In genomic region chr13:54055448-54055861, GRCm38 (mm10) we compare ENCODE assay signal across 8 mouse cellular contexts. TPM values are rescaled to one million over a fixed set of nuclear protein-coding genes. Genes with fewer than 3 reads are reported as not detected.
DNase-seq lines count a peak whose midpoint lies in the region; ATAC-seq lines count a peak whose summit lies in the region.

Drd1 (minus strand) TSS chr13:54055705.

- DNase-seq in 3T3-L1 (ENCODE audit: low read depth, low spot score), result peak; percentile 20
- DNase-seq in adrenal gland, postnatal 36 days, result peak; percentile 67 to 83
- DNase-seq in embryonic facial prominence, embryonic 14.5 days (ENCODE audit: low spot score), result peak; percentile 57
- peak; percentile 43 to 79 for DNase-seq in kidney, postnatal 36 days
- peak; percentile 8 for DNase-seq in liver, embryonic 13.5 days
- peak; percentile 83 for DNase-seq in neural tube, embryonic 10.5 days (ENCODE audit: extremely low spot score, low spot score)

- H3K27me3 ChIP-seq in embryonic facial prominence, embryonic 14.5 days (replicated peaks; ENCODE audit: control insufficient read depth, insufficient read depth, low read length), result peaks cover 34% of the 10 kb centered on the region
- H3K27me3 ChIP-seq in heart, embryonic 13.5 days (replicated peaks), result peaks cover 51% of the 10 kb centered on the region
- H3K27me3 ChIP-seq in liver, embryonic 13.5 days, result peaks cover 43% of the 10 kb centered on the region
- peaks cover 24% of the 10 kb centered on the region for H3K27me3 ChIP-seq in stomach, embryonic 16.5 days (ENCODE audit: control insufficient read depth, insufficient read depth, low read length)

- H3K27ac ChIP-seq in embryonic facial prominence, embryonic 14.5 days (replicated peaks; ENCODE audit: low read depth, low read length), result no peak within 1 kb of the TSS
- H3K27ac ChIP-seq in heart, embryonic 13.5 days (replicated peaks), result no peak within 1 kb of the TSS
- no peak within 1 kb of the TSS for H3K27ac ChIP-seq in liver, embryonic 13.5 days
- H3K27ac ChIP-seq in stomach, embryonic 16.5 days (ENCODE audit: low read length), result no peak within 1 kb of the TSS

- H3K4me3 ChIP-seq in embryonic facial prominence, embryonic 14.5 days (ENCODE audit: low read depth, low read length), result peak within 1 kb of the TSS; percentile 45
- peak within 1 kb of the TSS; percentile 54 for H3K4me3 ChIP-seq in heart, embryonic 13.5 days
- peak within 1 kb of the TSS; percentile 43 for H3K4me3 ChIP-seq in liver, embryonic 13.5 days (replicated peaks)
- peak within 1 kb of the TSS; percentile 50 for H3K4me3 ChIP-seq in stomach, embryonic 16.5 days (replicated peaks; ENCODE audit: low read length)

- 3% methylated on average over 9 of the region's 31 CpGs for WGBS in embryonic facial prominence, embryonic 14.5 days
- WGBS in heart, embryonic 13.5 days, result under 1% methylated on average over 28 of the region's 31 CpGs
- WGBS in liver, embryonic 13.5 days (ENCODE audit: insufficient replicate concordance), result 1% methylated on average over 31 of the region's 31 CpGs
- WGBS in stomach, embryonic 16.5 days, result under 1% methylated on average over 31 of the region's 31 CpGs

- peak; percentile 82 for ATAC-seq in embryonic facial prominence, embryonic 14.5 days (ENCODE audit: low read depth)
- ATAC-seq in heart, embryonic 13.5 days (ENCODE audit: extremely low read depth, insufficient number of reproducible peaks, low FRiP score, low TSS enrichment), result no peak; the same call in 1 of the 2 replicates
- ATAC-seq in liver, embryonic 13.5 days (ENCODE audit: low read depth), result no peak
- ATAC-seq in stomach, embryonic 16.5 days (ENCODE audit: insufficient read depth, low FRiP score), result peak; percentile 58; the same call in 1 of the 2 replicates

- peak within 1 kb of the TSS; percentile 46 for H3K9ac ChIP-seq in embryonic facial prominence, embryonic 14.5 days (ENCODE audit: low read depth, low read length)
- H3K9ac ChIP-seq in heart, embryonic 13.5 days, result peak within 1 kb of the TSS; percentile 53
- 0 out of 2 replicates have a peak within 1 kb of the TSS, but pooled peaks have one; percentile 3 for H3K9ac ChIP-seq in liver, embryonic 13.5 days
- peak within 1 kb of the TSS; percentile 63 for H3K9ac ChIP-seq in stomach, embryonic 16.5 days (ENCODE audit: low read length)

- H3K9me3 ChIP-seq in embryonic facial prominence, embryonic 14.5 days (ENCODE audit: control insufficient read depth, low read length), result no peaks in the 10 kb centered on the region
- no peaks in the 10 kb centered on the region for H3K9me3 ChIP-seq in heart, embryonic 13.5 days
- H3K9me3 ChIP-seq in liver, embryonic 13.5 days (replicated peaks), result no peaks in the 10 kb centered on the region
- H3K9me3 ChIP-seq in stomach, embryonic 16.5 days (replicated peaks; ENCODE audit: control insufficient read depth, low read length), result no peaks in the 10 kb centered on the region

- no peaks in the 10 kb centered on the region for H3K36me3 ChIP-seq in embryonic facial prominence, embryonic 14.5 days (ENCODE audit: control insufficient read depth, insufficient read depth, low read length)
- no peaks in the 10 kb centered on the region for H3K36me3 ChIP-seq in heart, embryonic 13.5 days
- no peaks in the 10 kb centered on the region for H3K36me3 ChIP-seq in liver, embryonic 13.5 days
- no peaks in the 10 kb centered on the region for H3K36me3 ChIP-seq in stomach, embryonic 16.5 days (ENCODE audit: control insufficient read depth, insufficient read depth, low read length)

- peaks cover 8% of the 10 kb centered on the region; the same call in 1 of the 2 replicates for H3K4me1 ChIP-seq in embryonic facial prominence, embryonic 14.5 days (ENCODE audit: control insufficient read depth, insufficient read depth, low read length)
- H3K4me1 ChIP-seq in heart, embryonic 13.5 days, result peaks cover 8% of the 10 kb centered on the region
- peaks cover 5% of the 10 kb centered on the region; the same call in 1 of the 2 replicates for H3K4me1 ChIP-seq in liver, embryonic 13.5 days (replicated peaks)
- peaks cover 6% of the 10 kb centered on the region; the same call in 1 of the 2 replicates for H3K4me1 ChIP-seq in stomach, embryonic 16.5 days (ENCODE audit: control insufficient read depth, insufficient read depth, low read length)

- H3K4me2 ChIP-seq in embryonic facial prominence, embryonic 14.5 days (ENCODE audit: low read depth, low read length), result peak within 1 kb of the TSS; percentile 88
- peak within 1 kb of the TSS; percentile 82 for H3K4me2 ChIP-seq in heart, embryonic 13.5 days
- H3K4me2 ChIP-seq in liver, embryonic 13.5 days, result peak within 1 kb of the TSS; percentile 61
- H3K4me2 ChIP-seq in stomach, embryonic 16.5 days (ENCODE audit: low read depth, low read length), result peak within 1 kb of the TSS; percentile 90

RNA-seq across cellular contexts. Expression of gene Drd1, which starts in this region (rescaled TPM):
- under 1 TPM in 1 of 2 experiments, not detected in 1; 0.30 TPM for total RNA-seq in adrenal gland, postnatal 36 days (2021)
- 0.22 and 0.24 TPM in 2 replicates for polyA plus RNA-seq in embryonic facial prominence, embryonic 14.5 days (2014; fragmentation: Nextera tagmentation; extraction: Ambion mirVana)
- 0.04 and 0.12 TPM in 2 replicates for polyA plus RNA-seq in heart, embryonic 13.5 days (2015; fragmentation: Nextera tagmentation; extraction: Ambion mirVana)
- not detected in 2 replicates for polyA plus RNA-seq in liver, embryonic 13.5 days (2015; fragmentation: Nextera tagmentation; extraction: Ambion mirVana)
- polyA plus RNA-seq in stomach, embryonic 16.5 days (2015; fragmentation: Nextera tagmentation; extraction: Ambion mirVana), result 0.49 and 0.55 TPM in 2 replicates

Comparison
In these comparisons a context has a peak if more than half of its experiments do, and no peak if none do; other contexts are left out.
1. Peak in DNase-seq in adrenal gland, postnatal 36 days; RNA of the gene not detected or under 1 TPM.
2. Peak in DNase-seq, ATAC-seq, H3K4me3 ChIP-seq, H3K9ac ChIP-seq and H3K4me2 ChIP-seq in embryonic facial prominence, embryonic 14.5 days; RNA of the gene not detected or under 1 TPM.
3. Peak in DNase-seq, H3K4me3 ChIP-seq, H3K9ac ChIP-seq and H3K4me2 ChIP-seq in liver, embryonic 13.5 days; RNA of the gene not detected or under 1 TPM.
4. Peak in ATAC-seq, H3K4me3 ChIP-seq, H3K9ac ChIP-seq and H3K4me2 ChIP-seq in stomach, embryonic 16.5 days; RNA of the gene not detected or under 1 TPM.
5. DNase-seq: peak in every context shown above with its lines; median percentile 83 in neural tube, embryonic 10.5 days; 75 in adrenal gland, postnatal 36 days; 61 in kidney, postnatal 36 days; 57 in embryonic facial prominence, embryonic 14.5 days; 20 in 3T3-L1; 8 in liver, embryonic 13.5 days.
6. H3K9ac ChIP-seq: peak in every context shown above with its lines; median percentile 63 in stomach, embryonic 16.5 days; 53 in heart, embryonic 13.5 days; 46 in embryonic facial prominence, embryonic 14.5 days; 3 in liver, embryonic 13.5 days.